Mouse (Mus musculus) hindbrain, embryonic 16.5 days (tissue): Measurements from ENCODE around the gene Fryl. TPM values are rescaled to one million over a fixed set of nuclear protein-coding genes. Genes with fewer than 3 reads are reported as not detected.

Experiments
- ATAC-seq: fragments of 200-750 bp; cut with Nextera tagmentation; 2 replicates; pipeline ENCODE4 v1.8.0; 2017; ENCODE audit warnings: moderate TSS enrichment, moderate library complexity
- H3K27ac ChIP-seq: fragments of 300-500 bp; sonication (generic); 2 replicates; pipeline ENCODE4 v1.5.1; 2014; ENCODE audit warnings: low read depth, mild to moderate bottlenecking, control low read depth, low read length, moderate library complexity
- H3K27me3 ChIP-seq: fragments of 300-500 bp; sonication (generic); replicated peaks from 2 replicates; pipeline ENCODE4 v1.6.1; 2014; ENCODE audit warnings: low read length; ENCODE audit not compliant: control insufficient read depth, insufficient read depth
- H3K36me3 ChIP-seq: fragments of 300-500 bp; sonication (generic); 2 replicates; pipeline ENCODE4 v1.6.1; 2014; ENCODE audit warnings: mild to moderate bottlenecking, low read length, moderate library complexity, mixed read lengths; ENCODE audit not compliant: control insufficient read depth, insufficient read depth
- H3K4me1 ChIP-seq: fragments of 300-500 bp; sonication (generic); 2 replicates; pipeline ENCODE4 v1.6.1; 2014; ENCODE audit warnings: low read depth, low read length; ENCODE audit not compliant: control insufficient read depth, insufficient read depth
- H3K4me2 ChIP-seq: fragments of 300-500 bp; sonication (generic); 2 replicates; pipeline ENCODE4 v1.6.1; 2014; ENCODE audit warnings: mild to moderate bottlenecking, low read length, control low read depth, moderate library complexity
- H3K4me3 ChIP-seq: fragments of 300-500 bp; sonication (generic); 2 replicates; pipeline ENCODE4 v1.5.1; 2014; ENCODE audit warnings: mild to moderate bottlenecking, low read length, control low read depth, moderate library complexity
- H3K9ac ChIP-seq: fragments of 300-500 bp; sonication (generic); 2 replicates; pipeline ENCODE4 v1.6.1; 2014; ENCODE audit warnings: low read depth, mild to moderate bottlenecking, control low read depth, low read length, moderate library complexity
- H3K9me3 ChIP-seq: fragments of 300-500 bp; sonication (generic); 2 replicates; pipeline ENCODE4 v1.6.1; 2014; ENCODE audit warnings: mild to moderate bottlenecking, low read length, moderate library complexity; ENCODE audit not compliant: control insufficient read depth
- WGBS: fragments of 180-500 bp; shearing (Covaris S2); extraction: QIAGEN DNeasy Blood & Tissue Kit; methylation state at CpG from one replicate; pipeline ENCODE4 v1.1.7; 2014; 5-methylcytosine and 5-hydroxymethylcytosine counted together
- polyA plus RNA-seq: library from polyadenylated mRNA; unstranded; fragments of >200 nt; fragmentation: Nextera tagmentation; extraction: Ambion mirVana; gene quantifications from 2 replicates; pipeline ENCODE4 v1.2.1, GENCODE M21; 2015

Fryl gene
- polyA plus RNA-seq, 1 experiment from 2014 or later: 29.3 TPM

DNA sequence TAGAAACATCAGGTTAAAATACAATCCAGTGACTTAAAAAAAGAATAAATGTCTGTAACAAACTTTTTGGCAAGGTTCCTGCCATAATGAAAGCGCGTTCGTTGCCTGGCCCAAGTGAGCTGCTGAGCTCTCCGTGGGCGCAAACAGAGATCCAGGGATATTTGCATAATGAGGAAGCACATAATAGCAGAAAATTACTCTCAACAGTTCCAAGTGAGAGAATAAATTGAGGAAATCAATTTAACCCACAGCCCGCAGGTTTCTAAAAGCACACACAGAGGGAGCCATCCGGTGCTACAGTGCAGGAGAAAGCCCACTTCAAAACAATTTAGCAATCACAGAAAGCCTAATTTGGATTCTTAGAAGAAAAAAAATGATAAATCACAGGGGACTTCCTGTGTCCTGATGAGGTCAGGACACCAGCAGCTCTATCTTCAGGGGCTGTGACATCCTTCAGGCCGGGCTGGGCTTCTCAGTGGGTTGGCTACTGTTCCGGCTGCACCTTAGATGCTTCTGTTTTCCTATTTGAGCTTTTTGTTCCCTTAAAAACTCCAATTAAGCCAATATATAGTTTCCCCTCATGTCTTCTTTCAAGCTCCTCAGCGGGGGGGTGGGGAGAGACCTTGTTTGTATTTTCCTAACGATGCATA, 194.8 kb downstream of the Fryl start:
- WGBS: 32% methylated on average over 11 of the region's 11 CpGs
- H3K4me1 ChIP-seq: peaks cover 4% of the 10 kb centered on the region
- H3K27me3 ChIP-seq: no peaks in the 10 kb centered on the region
- ATAC-seq: peak; percentile 59
- 0 out of 2 replicates have a peak overlapping the region, but pooled peaks have one; percentile 9 for H3K27ac ChIP-seq
- no peak overlapping the region for H3K4me2 ChIP-seq
- peaks cover 24% of the 10 kb centered on the region for H3K36me3 ChIP-seq
- H3K9ac ChIP-seq: no peak overlapping the region
- no peak overlapping the region for H3K4me3 ChIP-seq
- no peaks in the 10 kb centered on the region for H3K9me3 ChIP-seq

DNA sequence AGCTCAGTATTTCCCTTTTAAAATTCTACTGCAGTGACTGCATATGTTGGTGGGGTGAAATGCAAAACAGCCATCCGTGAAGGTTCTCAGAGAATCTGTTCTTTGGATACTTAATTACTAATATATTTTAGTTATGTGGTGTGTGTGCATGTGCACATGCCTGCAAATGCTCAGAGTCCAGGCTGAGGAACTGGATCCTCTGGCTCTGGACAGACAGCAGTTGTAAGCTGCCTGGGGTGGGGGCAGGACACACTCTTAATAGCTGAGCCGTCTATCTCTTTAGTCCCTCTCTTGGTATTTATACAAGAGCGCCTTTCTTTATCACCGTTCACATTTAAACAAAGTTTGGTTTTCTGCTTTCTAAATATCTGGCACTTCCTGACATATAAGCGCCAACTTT, 199.5 kb downstream of the Fryl start:
- H3K36me3 ChIP-seq: peaks cover 34% of the 10 kb centered on the region
- H3K4me2 ChIP-seq: no peak overlapping the region
- H3K9ac ChIP-seq: no peak overlapping the region
- peaks cover 4% of the 10 kb centered on the region for H3K4me1 ChIP-seq
- WGBS: 94% methylated on average over 5 of the region's 5 CpGs
- no peaks in the 10 kb centered on the region for H3K27me3 ChIP-seq
- no peak overlapping the region for H3K4me3 ChIP-seq
- H3K27ac ChIP-seq: no peak overlapping the region
- no peaks in the 10 kb centered on the region for H3K9me3 ChIP-seq
- no peak for ATAC-seq

DNA sequence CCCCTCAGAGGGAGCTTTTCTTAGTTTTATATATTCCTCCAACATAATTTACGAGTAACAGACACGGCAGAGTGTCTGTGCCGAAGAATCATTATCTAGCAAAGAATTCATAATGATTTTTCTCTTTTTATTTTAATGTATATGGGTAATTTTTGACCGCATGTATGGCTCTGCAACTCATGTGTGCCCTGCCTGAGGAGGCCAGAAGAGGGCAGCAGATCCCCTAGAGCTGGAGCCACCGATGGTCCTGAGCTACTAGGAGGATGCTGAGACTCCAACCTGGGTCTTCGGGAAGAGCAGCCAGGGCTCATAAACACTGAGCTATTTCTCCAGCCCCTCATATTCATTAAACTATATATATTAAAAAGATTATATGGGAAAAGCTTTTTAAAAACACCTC, 200.0 kb downstream of the Fryl start:
- no peak for ATAC-seq
- peaks cover 36% of the 10 kb centered on the region for H3K36me3 ChIP-seq
- no peak overlapping the region for H3K9ac ChIP-seq
- no peaks in the 10 kb centered on the region for H3K27me3 ChIP-seq
- no peak overlapping the region for H3K4me2 ChIP-seq
- H3K4me3 ChIP-seq: no peak overlapping the region
- no peak overlapping the region for H3K27ac ChIP-seq
- no peaks in the 10 kb centered on the region for H3K9me3 ChIP-seq
- 94% methylated on average over 6 of the region's 6 CpGs for WGBS
- H3K4me1 ChIP-seq: no peaks in the 10 kb centered on the region; the same call in 1 of the 2 replicates

DNA sequence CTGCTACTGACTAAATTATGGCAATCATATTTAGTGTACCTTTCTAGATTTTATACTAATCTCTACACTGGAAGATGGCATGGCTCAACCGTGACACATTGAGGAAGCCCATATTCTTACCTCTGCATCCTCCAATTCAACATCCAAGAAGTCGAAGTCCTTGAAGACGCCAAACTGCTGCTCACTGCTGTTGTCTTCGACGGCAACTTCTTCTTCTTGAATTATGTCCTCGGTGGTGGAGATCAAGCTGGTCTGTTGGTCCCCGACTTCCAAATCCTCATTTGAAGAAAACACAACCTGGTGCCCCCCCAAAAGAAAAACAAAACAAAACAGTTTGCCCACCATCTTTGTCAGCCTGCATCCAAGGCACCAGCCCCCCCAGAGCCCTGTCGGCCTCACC, 202.5 kb downstream of the Fryl start:
- H3K36me3 ChIP-seq: peaks cover 55% of the 10 kb centered on the region
- no peak for ATAC-seq
- 98% methylated on average over 8 of the region's 8 CpGs for WGBS

DNA sequence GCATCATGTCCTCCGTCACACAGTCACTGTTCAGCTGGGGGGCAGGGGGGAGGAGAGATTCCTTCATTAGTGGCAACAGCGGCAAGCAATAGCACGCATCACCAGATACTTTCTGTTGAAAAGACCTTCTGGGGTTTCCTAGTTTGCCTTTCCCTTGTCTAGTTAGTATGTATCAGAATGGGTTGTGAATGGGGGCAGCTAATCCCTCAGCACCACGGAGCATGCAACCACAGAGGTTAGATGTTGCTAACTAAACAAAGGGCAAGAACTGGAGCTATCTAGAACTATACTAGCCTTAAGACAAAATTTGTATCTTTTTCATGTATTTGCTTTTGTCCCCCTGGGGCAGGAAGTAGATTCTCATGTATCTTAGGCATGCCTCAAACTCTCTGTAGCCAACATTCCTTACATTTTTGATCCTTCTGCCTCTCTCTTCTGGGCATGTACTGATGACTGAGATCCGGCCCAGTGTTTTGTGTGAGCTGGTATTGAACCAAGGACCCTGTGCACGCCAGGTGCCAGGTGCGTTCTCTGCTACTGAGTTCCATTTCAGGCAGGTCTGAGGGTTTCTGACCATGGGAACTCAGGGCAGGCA, 208.7 kb downstream of the Fryl start:
- WGBS: 88% methylated on average over 7 of the region's 7 CpGs
- no peak overlapping the region for H3K4me2 ChIP-seq
- no peaks in the 10 kb centered on the region for H3K27me3 ChIP-seq
- peaks cover 57% of the 10 kb centered on the region for H3K36me3 ChIP-seq
- H3K9ac ChIP-seq: no peak overlapping the region
- ATAC-seq: no peak
- no peak overlapping the region for H3K27ac ChIP-seq
- H3K9me3 ChIP-seq: 0 out of 2 replicates have a peak, but pooled peaks cover 4% of the 10 kb centered on the region
- no peaks in the 10 kb centered on the region for H3K4me1 ChIP-seq
- no peak overlapping the region for H3K4me3 ChIP-seq

More for the DNA sequence above, 202.5 kb downstream of the Fryl start:
- no peak overlapping the region for H3K4me2 ChIP-seq
- no peaks in the 10 kb centered on the region for H3K9me3 ChIP-seq
- H3K27me3 ChIP-seq: no peaks in the 10 kb centered on the region
- no peak overlapping the region for H3K4me3 ChIP-seq
- no peaks in the 10 kb centered on the region for H3K4me1 ChIP-seq
- no peak overlapping the region for H3K27ac ChIP-seq
- no peak overlapping the region for H3K9ac ChIP-seq

DNA sequence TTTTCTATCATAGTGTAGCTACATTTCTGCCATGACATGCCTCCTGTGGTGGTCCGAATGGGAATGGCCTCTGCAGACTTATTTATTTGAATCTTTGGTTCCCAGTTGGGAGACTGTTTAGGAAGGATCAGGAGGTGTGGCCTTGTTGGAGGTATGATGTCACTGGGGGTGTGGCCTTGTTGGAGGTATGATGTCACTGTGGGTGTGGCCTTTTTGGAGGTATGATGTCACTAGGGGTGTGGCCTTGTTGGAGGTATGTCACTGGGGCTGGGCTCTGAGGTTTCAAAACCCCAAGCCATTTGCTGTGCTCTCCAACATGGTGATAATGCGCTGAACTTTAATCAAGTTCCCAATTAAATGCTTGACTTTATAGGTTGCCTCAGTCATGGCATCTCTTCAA, 212.4 kb downstream of the Fryl start:
- H3K9me3 ChIP-seq: 0 out of 2 replicates have a peak, but pooled peaks cover 4% of the 10 kb centered on the region
- no peak overlapping the region for H3K9ac ChIP-seq
- no peak for ATAC-seq
- no peaks in the 10 kb centered on the region for H3K4me1 ChIP-seq
- H3K27ac ChIP-seq: no peak overlapping the region
- WGBS: 96% methylated on average over 2 of the region's 2 CpGs
- no peaks in the 10 kb centered on the region for H3K27me3 ChIP-seq
- H3K4me3 ChIP-seq: no peak overlapping the region
- H3K4me2 ChIP-seq: no peak overlapping the region
- H3K36me3 ChIP-seq: peaks cover 34% of the 10 kb centered on the region

DNA sequence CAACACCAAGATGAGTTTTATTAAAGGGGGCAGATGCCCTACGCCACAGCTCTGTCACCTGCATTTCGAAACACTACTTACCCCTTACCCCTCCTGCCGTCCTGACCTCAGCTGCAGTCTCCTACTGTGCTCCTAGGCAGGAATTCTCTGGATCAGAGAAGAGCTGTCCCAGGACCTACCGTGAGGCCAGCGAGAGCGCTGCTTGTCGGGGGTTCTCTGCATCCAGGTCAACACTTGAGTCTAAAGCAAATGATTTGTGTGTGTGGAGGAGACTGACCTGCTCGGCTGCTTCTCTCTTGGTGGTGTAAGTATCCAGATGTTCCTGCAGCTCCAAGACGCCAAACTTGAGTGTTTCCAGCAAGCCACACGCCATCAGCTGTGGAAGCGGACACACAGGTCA, 223.9 kb downstream of the Fryl start:
- peaks cover 20% of the 10 kb centered on the region for H3K36me3 ChIP-seq
- 88% methylated on average over 11 of the region's 11 CpGs for WGBS

DNA sequence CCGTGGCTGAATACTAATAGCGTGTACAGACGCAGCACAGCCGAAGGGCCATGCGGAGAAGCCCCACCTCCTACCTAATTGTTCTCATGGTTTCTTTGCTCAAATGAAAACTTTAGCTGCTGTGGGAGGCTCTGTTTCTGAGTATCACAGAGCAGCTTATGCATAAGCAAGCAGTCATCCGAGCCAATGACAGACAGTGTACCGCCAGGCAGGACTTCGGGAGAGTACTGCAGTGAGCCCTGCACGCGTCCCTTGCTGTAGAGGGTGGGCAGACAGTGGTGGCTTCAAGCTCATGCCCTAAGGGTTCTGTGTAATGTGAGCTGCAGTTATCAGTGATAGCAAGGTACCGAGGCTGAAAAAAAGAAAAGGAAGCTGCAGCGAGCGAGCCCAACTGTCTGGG, 227.8 kb downstream of the Fryl start:
- 83% methylated on average over 13 of the region's 13 CpGs for WGBS
- H3K9ac ChIP-seq: no peak overlapping the region
- no peaks in the 10 kb centered on the region for H3K27me3 ChIP-seq
- H3K4me3 ChIP-seq: no peak overlapping the region
- no peaks in the 10 kb centered on the region for H3K4me1 ChIP-seq
- no peak overlapping the region for H3K4me2 ChIP-seq
- no peaks in the 10 kb centered on the region for H3K9me3 ChIP-seq
- no peak for ATAC-seq
- H3K36me3 ChIP-seq: peaks cover 25% of the 10 kb centered on the region
- no peak overlapping the region for H3K27ac ChIP-seq

More for the DNA sequence above, 223.9 kb downstream of the Fryl start:
- H3K4me1 ChIP-seq: no peaks in the 10 kb centered on the region
- no peak for ATAC-seq
- H3K27me3 ChIP-seq: no peaks in the 10 kb centered on the region
- no peak overlapping the region for H3K27ac ChIP-seq
- no peaks in the 10 kb centered on the region for H3K9me3 ChIP-seq
- H3K4me2 ChIP-seq: no peak overlapping the region
- H3K4me3 ChIP-seq: no peak overlapping the region
- no peak overlapping the region for H3K9ac ChIP-seq

DNA sequence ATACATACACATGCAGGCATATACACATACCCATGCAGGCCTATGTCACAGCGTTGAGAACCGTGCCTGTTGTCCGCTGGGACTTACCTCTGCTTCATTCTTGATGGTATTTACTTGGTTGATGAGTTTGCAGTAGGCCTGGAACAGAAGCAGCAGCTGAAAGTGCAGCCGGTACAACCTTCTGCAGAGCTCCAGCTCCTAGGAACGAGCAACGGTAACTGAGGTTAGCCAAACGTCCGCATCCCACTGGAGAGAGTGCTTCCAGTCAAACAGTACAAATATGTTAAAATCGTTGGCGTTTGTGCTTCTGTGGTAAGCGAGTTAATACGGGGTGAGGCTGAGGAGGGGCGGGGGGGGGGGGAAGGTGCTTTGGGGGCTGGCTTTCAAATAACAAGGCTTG, 232.6 kb downstream of the Fryl start:
- Histone ChIP-seq H3K9ac (no peak overlapping the region), H3K36me3 (peaks cover 9% of the 10 kb centered on the region), H3K27me3 (no peaks in the 10 kb centered on the region), H3K4me2 (no peak overlapping the region), H3K27ac (no peak overlapping the region), H3K4me1 (no peaks in the 10 kb centered on the region), H3K4me3 (no peak overlapping the region), H3K9me3 (no peaks in the 10 kb centered on the region)
- no peak for ATAC-seq
- 94% methylated on average over 13 of the region's 13 CpGs for WGBS
